Mouse (Mus musculus) inflammation-experienced regulatory T-cells (primary cell): ENCODE data around the gene Igfbp3. TPM values are rescaled to one million over a fixed set of nuclear protein-coding genes. Genes with fewer than 3 reads are reported as not detected.

Source experiments
- polyA plus RNA-seq, 2 experiments: library from polyadenylated mRNA; unstranded; fragments of 100-300 nt; shearing (Covaris generic); gene quantifications; one replicate each; pipeline ENCODE4 v1.2.1; 2017

The Igfbp3 gene
- polyA plus RNA-seq = not detected

GRCm38 (mm10) chr11:7213501-7214341 is at the start of gene Igfbp3:
Gene Igfbp3, minus strand, starts transcription at chr11:7213923.

DNA sequence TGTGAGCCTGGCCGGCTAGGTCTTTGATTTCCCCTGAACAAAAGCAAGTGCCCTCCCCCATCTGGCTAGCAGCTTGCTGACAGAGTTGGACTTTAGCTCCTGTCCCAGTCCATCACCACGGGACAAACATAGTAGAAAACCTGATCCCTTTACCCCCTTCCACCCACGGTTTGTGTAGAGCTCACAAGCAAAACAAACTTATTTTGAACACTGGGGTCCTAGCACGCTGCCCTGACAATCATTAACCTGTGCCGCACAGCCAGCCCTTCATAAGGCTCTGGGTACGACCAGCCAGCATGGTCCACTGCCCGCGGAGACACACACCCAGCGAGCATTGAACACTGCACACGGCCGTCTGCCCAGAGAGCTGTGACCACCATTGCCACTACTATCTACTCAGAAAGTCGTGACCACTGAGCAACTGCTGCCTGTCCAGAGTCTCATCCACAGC is 16.2 kb downstream of the Igfbp3 start, which contains the start of gene Igfbp1:
Gene Igfbp1, plus strand, starts transcription at position 292 of the 451 bp plus-strand sequence.

GRCm38 (mm10) chr11:7188469-7188868 is 25.3 kb downstream of the Igfbp3 start, which contains the start of gene Gm11985:
Gene Gm11985, minus strand, starts transcription at chr11:7188569.

Other genes with a start within 250 kb of the Igfbp3 start
- gene Adcy1, start 150.4 kb downstream of the Igfbp3 start, polyA plus RNA-seq = under 1 TPM; 0.12 to 0.65 TPM
- not detected for gene Gm11985, start 25.4 kb downstream of the Igfbp3 start, polyA plus RNA-seq
- gene Igfbp1, start 16.1 kb downstream of the Igfbp3 start, polyA plus RNA-seq = under 1 TPM in 1 of 2 experiments, not detected in 1; 0.13 TPM